Mouse (Mus musculus): ENCODE data around the gene Znrf4. TPM values are rescaled to one million over a fixed set of nuclear protein-coding genes. Genes with fewer than 3 reads are reported as not detected.
A peak's percentile ranks its signal among the peaks of the same experiment; 100 is the strongest.

Gene Znrf4
- 0.21 TPM in 1 of 2 replicates, not detected in the other for polyA plus RNA-seq (2015; fragmentation: Nextera tagmentation; extraction: Ambion mirVana)

GRCm38 (mm10) chr17:56512310-56512709 lies at the start of gene Znrf4:
Gene Znrf4, minus strand, starts transcription at chr17:56512431.
- Histone ChIP-seq H3K4me3 (replicated peaks; ENCODE audit: low read length) (peak within 1 kb of the TSS; percentile 27), H3K36me3 (ENCODE audit: control insufficient read depth, insufficient read depth) (no peaks in the 10 kb centered on the region), H3K9ac (replicated peaks; ENCODE audit: low read depth, low read length) (peak within 1 kb of the TSS; percentile 39), H3K27me3 (replicated peaks; ENCODE audit: control insufficient read depth, insufficient read depth, low read length) (no peaks in the 10 kb centered on the region), H3K4me1 (replicated peaks; ENCODE audit: control insufficient read depth, insufficient read depth, low read length) (peaks cover 62% of the 10 kb centered on the region), H3K27ac (ENCODE audit: low read length) (0 out of 2 replicates have a peak within 1 kb of the TSS, but pooled peaks have one; percentile 46), H3K9me3 (ENCODE audit: control insufficient read depth, low read length) (no peaks in the 10 kb centered on the region), H3K4me2 (ENCODE audit: low read length) (peak within 1 kb of the TSS; percentile 46)
- no peak for ATAC-seq
- 74% methylated on average over 22 of the region's 22 CpGs for WGBS

GRCm38 (mm10) chr17:56561866-56562265 lies 49.6 kb upstream of the Znrf4 start:
- Histone ChIP-seq H3K4me1 (replicated peaks; ENCODE audit: control insufficient read depth, insufficient read depth, low read length) (no peaks in the 10 kb centered on the region), H3K27me3 (replicated peaks; ENCODE audit: control insufficient read depth, insufficient read depth, low read length) (no peaks in the 10 kb centered on the region), H3K9ac (replicated peaks; ENCODE audit: low read depth, low read length) (no peak overlapping the region), H3K36me3 (ENCODE audit: control insufficient read depth, insufficient read depth) (peaks cover 42% of the 10 kb centered on the region), H3K27ac (ENCODE audit: low read length) (no peak overlapping the region), H3K4me2 (ENCODE audit: low read length) (no peak overlapping the region), H3K9me3 (ENCODE audit: control insufficient read depth, low read length) (no peaks in the 10 kb centered on the region), H3K4me3 (replicated peaks; ENCODE audit: low read length) (no peak overlapping the region)
- WGBS = 96% methylated on average over 2 of the region's 2 CpGs
- no peak for ATAC-seq

GRCm38 (mm10) chr17:56560131-56560530 lies 47.9 kb upstream of the Znrf4 start:
- Histone ChIP-seq H3K4me2 (ENCODE audit: low read length) (no peak overlapping the region), H3K9me3 (ENCODE audit: control insufficient read depth, low read length) (no peaks in the 10 kb centered on the region), H3K36me3 (ENCODE audit: control insufficient read depth, insufficient read depth) (peaks cover 29% of the 10 kb centered on the region), H3K27me3 (replicated peaks; ENCODE audit: control insufficient read depth, insufficient read depth, low read length) (no peaks in the 10 kb centered on the region), H3K4me1 (replicated peaks; ENCODE audit: control insufficient read depth, insufficient read depth, low read length) (no peaks in the 10 kb centered on the region), H3K9ac (replicated peaks; ENCODE audit: low read depth, low read length) (no peak overlapping the region), H3K27ac (ENCODE audit: low read length) (no peak overlapping the region), H3K4me3 (replicated peaks; ENCODE audit: low read length) (no peak overlapping the region)
- ATAC-seq = no peak
- WGBS = 53% methylated on average over 1 of the region's 1 CpGs

GRCm38 (mm10) chr17:56559386-56559785 lies 47.2 kb upstream of the Znrf4 start:
- Histone ChIP-seq H3K9ac (replicated peaks; ENCODE audit: low read depth, low read length) (no peak overlapping the region), H3K4me2 (ENCODE audit: low read length) (no peak overlapping the region), H3K4me3 (replicated peaks; ENCODE audit: low read length) (no peak overlapping the region), H3K4me1 (replicated peaks; ENCODE audit: control insufficient read depth, insufficient read depth, low read length) (no peaks in the 10 kb centered on the region), H3K27ac (ENCODE audit: low read length) (no peak overlapping the region), H3K27me3 (replicated peaks; ENCODE audit: control insufficient read depth, insufficient read depth, low read length) (no peaks in the 10 kb centered on the region), H3K36me3 (ENCODE audit: control insufficient read depth, insufficient read depth) (peaks cover 24% of the 10 kb centered on the region), H3K9me3 (ENCODE audit: control insufficient read depth, low read length) (no peaks in the 10 kb centered on the region)
- ATAC-seq = no peak
- WGBS = 73% methylated on average over 3 of the region's 3 CpGs

DNA sequence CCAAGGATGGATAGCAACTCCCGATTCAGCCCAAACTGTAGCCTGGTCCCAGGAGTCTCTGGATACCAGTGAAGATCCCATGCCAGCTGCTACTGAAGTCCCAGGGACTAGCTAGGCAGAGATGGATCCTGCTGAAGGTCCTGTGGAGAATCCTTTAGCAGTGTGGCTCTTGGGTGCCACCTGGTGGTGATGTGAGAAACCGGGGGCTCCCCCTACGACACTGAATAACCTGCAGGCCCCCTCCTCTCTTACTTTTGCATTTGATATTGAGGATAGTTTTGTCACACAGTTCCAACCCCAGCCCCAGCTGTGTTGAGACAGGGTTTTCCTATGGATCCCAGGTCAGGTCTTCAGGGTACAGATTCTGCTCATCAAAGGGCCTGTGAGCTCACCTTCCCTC lies 46.2 kb upstream of the Znrf4 start:
- Histone ChIP-seq H3K27ac (ENCODE audit: low read length) (no peak overlapping the region), H3K36me3 (ENCODE audit: control insufficient read depth, insufficient read depth) (peaks cover 15% of the 10 kb centered on the region), H3K4me2 (ENCODE audit: low read length) (no peak overlapping the region), H3K9ac (replicated peaks; ENCODE audit: low read depth, low read length) (no peak overlapping the region), H3K27me3 (replicated peaks; ENCODE audit: control insufficient read depth, insufficient read depth, low read length) (no peaks in the 10 kb centered on the region), H3K9me3 (ENCODE audit: control insufficient read depth, low read length) (no peaks in the 10 kb centered on the region), H3K4me1 (replicated peaks; ENCODE audit: control insufficient read depth, insufficient read depth, low read length) (no peaks in the 10 kb centered on the region), H3K4me3 (replicated peaks; ENCODE audit: low read length) (no peak overlapping the region)
- WGBS = 19% methylated on average over 3 of the region's 3 CpGs
- peak; percentile 76 for ATAC-seq

DNA sequence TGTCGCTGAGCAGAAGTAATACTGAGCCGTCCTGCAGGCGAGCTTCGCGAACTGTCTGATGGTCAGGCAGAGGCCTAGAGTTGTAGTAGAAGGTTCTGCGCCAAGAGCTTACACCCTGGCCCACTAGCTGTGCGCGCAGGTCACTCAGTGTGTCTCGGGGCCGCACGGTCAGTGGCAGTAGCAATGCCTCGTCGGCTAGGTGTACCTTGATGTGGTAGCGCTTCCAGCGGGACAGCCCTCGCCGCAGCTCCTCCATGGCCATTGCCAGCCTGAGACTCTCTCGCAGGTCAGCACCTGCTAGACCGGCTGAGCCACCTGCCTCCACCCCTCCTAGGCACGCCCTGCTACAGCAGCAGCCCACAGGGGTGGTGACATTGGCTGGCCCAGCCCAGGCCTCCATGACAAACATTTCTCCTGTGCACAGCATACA lies 41.9 kb upstream of the Znrf4 start, which contains the start of gene Gm20219:
Gene Gm20219, minus strand, starts transcription at position 266 of the 430 bp plus-strand sequence.
- ATAC-seq = no peak
- 86% methylated on average over 20 of the region's 20 CpGs for WGBS
- H3K27me3 ChIP-seq (replicated peaks; ENCODE audit: control insufficient read depth, insufficient read depth, low read length) = no peaks in the 10 kb centered on the region

DNA sequence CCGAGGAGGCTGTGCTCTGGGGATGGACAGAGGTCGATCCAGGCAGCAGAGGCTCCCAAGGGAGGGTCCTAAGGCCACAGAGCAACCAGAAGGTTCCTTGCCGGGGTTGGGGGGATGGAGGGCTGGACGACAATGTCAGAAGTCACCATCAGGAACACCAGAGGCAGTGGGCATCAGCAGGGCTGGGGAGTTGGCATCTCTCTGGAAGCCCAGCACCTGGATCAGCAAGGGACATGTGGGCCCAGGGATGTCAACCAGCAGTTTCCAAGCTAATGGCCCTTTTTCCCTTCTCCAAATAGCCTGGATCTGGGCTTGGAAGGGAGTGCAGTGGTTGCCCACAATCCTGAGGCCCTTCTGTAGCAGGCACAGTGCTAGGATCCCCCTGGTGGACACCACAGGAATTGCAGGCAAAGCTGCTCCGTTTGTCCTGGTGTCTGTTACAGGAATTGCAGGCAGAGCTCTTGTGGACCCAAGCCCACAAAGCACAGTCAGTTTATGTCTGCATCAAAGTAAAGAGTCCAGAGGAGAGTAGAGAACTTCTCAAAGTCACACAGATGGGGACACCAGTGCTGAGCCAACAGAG lies 40.6 kb upstream of the Znrf4 start:
- Histone ChIP-seq H3K36me3 (ENCODE audit: control insufficient read depth, insufficient read depth) (no peaks in the 10 kb centered on the region), H3K4me3 (replicated peaks; ENCODE audit: low read length) (no peak overlapping the region), H3K27me3 (replicated peaks; ENCODE audit: control insufficient read depth, insufficient read depth, low read length) (no peaks in the 10 kb centered on the region), H3K4me1 (replicated peaks; ENCODE audit: control insufficient read depth, insufficient read depth, low read length) (peaks cover 32% of the 10 kb centered on the region), H3K27ac (ENCODE audit: low read length) (peak overlapping the region; percentile 94), H3K9ac (replicated peaks; ENCODE audit: low read depth, low read length) (peak overlapping the region; percentile 15; the same call in 1 of the 2 replicates), H3K4me2 (ENCODE audit: low read length) (no peak overlapping the region), H3K9me3 (ENCODE audit: control insufficient read depth, low read length) (no peaks in the 10 kb centered on the region)
- WGBS = 47% methylated on average over 5 of the region's 5 CpGs
- peak; percentile 34 for ATAC-seq

More for the DNA sequence above, 41.9 kb upstream of the Znrf4 start, which contains the start of gene Gm20219:
- H3K9ac ChIP-seq (replicated peaks; ENCODE audit: low read depth, low read length) = no peak within 1 kb of the TSS
- no peak within 1 kb of the TSS for H3K27ac ChIP-seq (ENCODE audit: low read length)
- no peaks in the 10 kb centered on the region for H3K36me3 ChIP-seq (ENCODE audit: control insufficient read depth, insufficient read depth)
- no peaks in the 10 kb centered on the region for H3K9me3 ChIP-seq (ENCODE audit: control insufficient read depth, low read length)
- peaks cover 22% of the 10 kb centered on the region for H3K4me1 ChIP-seq (replicated peaks; ENCODE audit: control insufficient read depth, insufficient read depth, low read length)
- no peak within 1 kb of the TSS for H3K4me2 ChIP-seq (ENCODE audit: low read length)
- H3K4me3 ChIP-seq (replicated peaks; ENCODE audit: low read length) = no peak within 1 kb of the TSS

GRCm38 (mm10) chr17:56551841-56552581 lies 39.8 kb upstream of the Znrf4 start:
- no peak overlapping the region for H3K4me2 ChIP-seq (ENCODE audit: low read length)
- H3K9ac ChIP-seq (replicated peaks; ENCODE audit: low read depth, low read length) = peak overlapping the region; percentile 15; the same call in 1 of the 2 replicates
- peak; percentile 90 for ATAC-seq
- no peaks in the 10 kb centered on the region for H3K36me3 ChIP-seq (ENCODE audit: control insufficient read depth, insufficient read depth)
- 14% methylated on average over 6 of the region's 6 CpGs for WGBS
- peak overlapping the region; percentile 94 for H3K27ac ChIP-seq (ENCODE audit: low read length)
- no peak overlapping the region for H3K4me3 ChIP-seq (replicated peaks; ENCODE audit: low read length)
- no peaks in the 10 kb centered on the region for H3K27me3 ChIP-seq (replicated peaks; ENCODE audit: control insufficient read depth, insufficient read depth, low read length)
- peaks cover 38% of the 10 kb centered on the region for H3K4me1 ChIP-seq (replicated peaks; ENCODE audit: control insufficient read depth, insufficient read depth, low read length)
- no peaks in the 10 kb centered on the region for H3K9me3 ChIP-seq (ENCODE audit: control insufficient read depth, low read length)

DNA sequence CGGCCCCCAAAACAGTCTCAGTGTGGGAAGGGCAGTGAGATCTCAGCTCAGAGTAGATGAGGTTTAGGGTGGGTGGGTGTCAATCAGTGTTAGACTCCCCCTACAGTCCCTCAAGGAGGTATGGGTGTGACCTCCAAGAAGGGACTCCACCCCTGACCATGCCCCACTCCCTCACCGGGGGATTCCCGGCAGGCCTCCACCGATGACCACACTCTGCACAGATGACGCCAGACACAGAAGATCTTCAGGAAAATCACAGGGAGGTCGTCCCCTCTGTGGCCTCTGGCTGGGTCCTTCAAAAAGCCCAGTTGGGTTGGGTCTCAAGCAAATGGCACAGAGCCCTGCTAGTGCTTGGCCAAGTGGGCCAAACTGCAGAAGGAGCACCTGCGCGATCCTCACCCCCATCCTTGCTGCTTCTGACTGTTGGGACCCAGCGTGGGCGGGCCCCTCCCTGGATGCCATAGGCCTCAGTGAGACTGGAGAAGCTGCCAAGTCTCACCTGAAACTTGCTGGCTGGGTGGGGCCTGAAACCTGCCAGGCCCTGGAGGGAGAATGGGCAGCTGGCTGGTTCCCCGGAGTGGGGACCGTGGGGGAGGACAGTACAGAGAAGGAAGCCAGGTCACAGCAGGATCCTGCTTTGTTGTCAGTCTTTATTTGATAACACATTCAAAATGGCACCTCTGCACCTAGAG lies 38.7 kb upstream of the Znrf4 start:
- Histone ChIP-seq H3K9ac (replicated peaks; ENCODE audit: low read depth, low read length) (no peak overlapping the region), H3K4me2 (ENCODE audit: low read length) (no peak overlapping the region), H3K27ac (ENCODE audit: low read length) (peak overlapping the region; percentile 94), H3K27me3 (replicated peaks; ENCODE audit: control insufficient read depth, insufficient read depth, low read length) (no peaks in the 10 kb centered on the region), H3K4me1 (replicated peaks; ENCODE audit: control insufficient read depth, insufficient read depth, low read length) (peaks cover 42% of the 10 kb centered on the region), H3K9me3 (ENCODE audit: control insufficient read depth, low read length) (no peaks in the 10 kb centered on the region), H3K36me3 (ENCODE audit: control insufficient read depth, insufficient read depth) (no peaks in the 10 kb centered on the region), H3K4me3 (replicated peaks; ENCODE audit: low read length) (no peak overlapping the region)
- 82% methylated on average over 12 of the region's 12 CpGs for WGBS
- no peak for ATAC-seq
